Mouse (Mus musculus): Measurements from ENCODE around the gene Trdmt1.
"Not testable (repeated sequence)": the region's sequence is repeated elsewhere in the genome, so short reads cannot be mapped to it uniquely, and the experiment has no call there.

Trdmt1 gene

DNA sequence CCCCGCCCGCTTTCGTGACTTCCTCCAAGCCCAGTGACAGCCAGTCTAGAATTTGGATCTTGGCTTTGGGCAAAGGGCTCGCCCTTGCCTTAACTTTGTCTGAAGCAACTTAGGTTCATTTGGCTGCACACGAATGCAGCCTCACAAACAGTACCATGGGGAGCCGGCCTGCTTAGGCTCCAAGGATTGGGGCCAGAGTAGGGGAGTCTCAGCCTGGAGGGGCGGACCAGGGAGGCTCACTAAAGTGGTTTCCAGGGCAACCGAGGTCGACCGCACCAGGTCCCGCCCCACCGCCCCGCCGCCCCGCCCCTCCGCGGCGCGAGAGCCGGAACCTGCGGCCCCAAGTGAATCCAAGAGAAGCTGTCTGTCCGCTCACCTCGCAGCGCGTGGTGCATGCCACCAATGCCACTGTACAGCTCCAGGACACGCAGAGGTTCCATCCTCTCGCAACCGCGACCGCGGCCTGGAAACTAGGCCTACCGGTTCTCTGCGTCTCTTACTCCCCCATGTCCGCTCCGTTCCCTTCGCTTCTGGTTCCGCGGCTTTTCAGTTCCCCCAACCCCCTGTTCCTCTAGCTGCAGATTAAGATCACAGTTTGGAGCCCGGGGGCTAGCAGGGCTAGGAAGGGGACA, at the start of gene Trdmt1:
TSS of gene Trdmt1 (minus strand) at position 476 of the 632 bp plus-strand sequence.
- DNase-seq (ENCODE audit: low read depth, low spot score): peak; percentile 93

DNA sequence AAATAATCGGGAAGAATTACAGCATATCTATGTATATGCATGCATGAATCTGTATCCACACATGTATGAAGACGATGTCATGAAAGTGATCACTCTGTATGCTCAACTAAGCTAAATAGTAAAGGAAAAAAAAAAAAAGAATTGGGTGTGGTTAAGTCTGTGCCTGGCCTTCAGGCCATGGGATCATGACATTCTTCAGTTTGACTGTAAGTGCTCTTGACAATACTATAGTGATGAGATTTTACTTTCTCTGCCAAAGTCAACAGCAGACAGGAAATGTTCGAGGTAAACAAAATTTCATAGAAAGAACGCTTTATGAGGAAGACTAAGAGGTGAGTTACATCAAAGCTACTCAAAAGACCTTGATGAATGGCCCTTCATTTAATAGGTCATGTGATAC, 48.9 kb upstream of the Trdmt1 start:
- no peak for DNase-seq (ENCODE audit: low read depth, low spot score)

DNA sequence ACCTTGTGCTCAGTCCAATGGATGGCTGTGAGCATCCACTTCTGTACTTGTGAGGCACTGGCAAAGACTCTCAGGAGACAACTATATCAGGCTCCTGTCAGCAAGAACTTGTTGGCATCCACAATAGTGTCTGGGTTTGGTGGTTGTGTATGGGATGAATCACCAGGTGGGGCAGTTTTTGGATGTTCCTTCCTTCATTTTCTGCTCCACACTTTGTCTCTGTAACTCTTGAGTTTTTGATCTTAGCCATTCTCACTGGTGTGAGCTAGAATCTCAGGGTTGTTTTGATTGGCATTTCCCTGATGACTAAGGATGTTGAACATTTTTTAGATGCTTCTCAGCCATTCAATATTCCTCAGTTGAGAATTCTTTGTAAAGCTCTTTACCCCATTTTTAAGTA, 39.3 kb upstream of the Trdmt1 start:
- not testable (repeated sequence) for DNase-seq (ENCODE audit: low read depth, low spot score)

DNA sequence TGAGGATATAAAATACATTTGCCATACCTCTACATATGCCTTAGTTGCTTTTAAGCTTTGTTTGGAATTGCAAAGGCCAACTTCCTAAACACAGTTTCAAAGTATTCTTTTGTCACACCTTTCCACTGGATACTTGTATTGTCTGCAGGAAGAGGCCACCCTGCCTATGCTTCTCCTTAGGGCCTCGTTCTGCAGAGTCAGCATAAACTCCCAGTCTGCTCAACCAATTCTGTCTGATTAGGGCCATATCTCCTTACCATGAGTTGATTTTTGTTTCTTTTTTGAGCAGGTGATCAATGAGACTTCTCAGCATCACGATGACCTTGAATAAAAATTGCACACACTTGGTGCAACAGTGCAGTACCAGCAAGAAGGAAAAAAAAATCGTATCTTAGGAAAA, 37.7 kb upstream of the Trdmt1 start:
- no peak for DNase-seq (ENCODE audit: low read depth, low spot score)

DNA sequence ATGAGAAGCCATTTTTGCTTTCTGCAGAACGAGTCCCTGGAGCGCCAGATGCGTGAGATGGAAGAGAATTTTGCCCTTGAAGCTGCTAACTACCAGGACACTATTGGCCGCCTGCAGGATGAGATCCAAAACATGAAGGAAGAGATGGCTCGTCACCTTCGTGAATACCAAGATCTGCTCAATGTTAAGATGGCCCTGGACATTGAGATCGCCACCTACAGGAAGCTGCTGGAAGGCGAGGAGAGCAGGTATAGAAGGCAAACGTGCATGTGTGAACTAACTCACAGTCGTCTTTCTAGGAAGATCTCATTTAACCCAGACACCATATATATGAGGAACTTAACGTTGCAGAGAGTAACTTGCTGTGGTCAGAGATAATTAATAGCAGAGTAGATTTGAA, 35.5 kb upstream of the Trdmt1 start:
- peak; percentile 72 for DNase-seq (ENCODE audit: low read depth, low spot score)

DNA sequence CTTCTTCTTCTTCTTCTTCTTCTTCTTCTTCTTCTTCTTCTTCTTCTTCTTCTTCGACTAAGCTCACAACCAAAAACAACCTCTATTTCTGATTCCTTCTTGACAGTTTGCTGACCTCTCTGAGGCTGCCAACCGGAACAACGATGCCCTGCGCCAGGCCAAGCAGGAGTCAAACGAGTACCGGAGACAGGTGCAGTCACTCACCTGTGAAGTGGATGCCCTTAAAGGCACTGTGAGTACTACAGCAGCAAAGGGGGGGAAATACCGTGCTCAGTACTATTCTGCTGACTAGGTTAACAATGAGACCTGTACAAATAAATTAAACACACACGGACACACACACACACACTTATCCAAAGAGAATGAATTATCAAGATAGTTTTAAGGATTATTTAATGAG, 34.8 kb upstream of the Trdmt1 start:
- no peak for DNase-seq (ENCODE audit: low read depth, low spot score)

DNA sequence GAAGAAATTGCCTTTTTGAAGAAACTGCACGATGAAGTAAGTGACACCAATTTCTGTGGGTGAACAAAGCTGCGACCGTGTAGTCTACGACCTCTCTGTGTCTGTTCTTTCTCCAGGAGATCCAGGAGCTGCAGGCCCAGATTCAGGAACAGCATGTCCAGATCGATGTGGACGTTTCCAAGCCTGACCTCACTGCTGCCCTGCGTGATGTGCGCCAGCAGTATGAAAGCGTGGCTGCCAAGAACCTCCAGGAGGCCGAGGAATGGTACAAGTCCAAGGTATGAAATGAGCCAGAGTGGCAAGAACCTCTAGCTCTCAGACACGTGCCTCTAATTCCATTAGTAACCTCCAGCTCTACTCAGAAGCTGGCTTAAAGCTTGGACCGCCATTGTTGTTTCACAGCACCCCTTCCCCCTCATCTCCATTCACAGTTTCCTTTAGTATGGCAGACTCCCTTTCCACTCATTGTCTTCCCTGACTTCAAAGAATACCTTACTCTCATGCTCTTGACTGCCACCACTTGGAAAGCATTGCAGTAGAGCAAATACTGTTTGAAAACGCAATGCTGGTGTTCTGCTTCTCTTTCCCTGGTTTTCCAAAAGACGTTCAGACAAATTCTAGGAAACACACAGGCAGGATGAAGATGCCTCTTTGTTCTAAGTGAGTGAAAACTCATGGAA, 34.1 kb upstream of the Trdmt1 start:
- peak; percentile 55 for DNase-seq (ENCODE audit: low read depth, low spot score)

DNA sequence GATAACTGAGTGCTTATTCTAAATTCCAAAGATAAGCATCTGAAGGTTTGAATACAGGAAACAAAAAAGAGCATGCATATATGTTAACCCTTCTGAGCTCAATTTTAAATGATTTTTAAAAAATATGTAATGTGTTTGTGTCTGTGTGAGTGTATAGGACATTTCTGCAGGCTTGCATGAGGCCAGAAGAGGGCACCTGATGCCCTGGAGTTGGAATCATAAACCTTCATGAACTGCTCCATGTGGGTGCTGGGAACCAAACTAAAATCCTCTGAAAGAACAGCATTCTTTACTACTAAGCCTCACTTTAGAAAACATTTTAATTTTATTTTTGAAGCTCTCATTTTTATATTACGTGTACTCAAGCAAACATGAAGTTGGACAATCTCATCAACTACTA, 32.9 kb upstream of the Trdmt1 start:
- no peak for DNase-seq (ENCODE audit: low read depth, low spot score)

DNA sequence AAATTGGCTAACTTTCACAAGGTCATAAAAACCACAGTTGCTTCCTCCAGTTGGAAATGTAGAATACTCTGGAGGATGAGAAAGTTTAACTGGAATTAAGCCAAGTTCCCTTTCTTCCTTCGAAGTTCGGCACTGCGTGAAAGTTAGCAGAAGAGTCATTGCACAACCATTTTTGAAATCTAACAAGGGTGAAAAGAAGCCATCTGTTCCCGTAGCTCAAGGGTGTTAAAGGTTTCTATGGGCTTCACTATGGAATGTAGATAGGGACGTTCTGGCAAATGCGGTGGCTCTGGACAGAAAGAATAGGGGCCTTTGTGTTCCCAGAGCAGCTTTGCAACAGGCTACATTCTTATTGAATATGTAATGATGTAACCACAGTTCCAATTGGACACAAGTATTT, 31.5 kb upstream of the Trdmt1 start:
- no peak for DNase-seq (ENCODE audit: low read depth, low spot score)

DNA sequence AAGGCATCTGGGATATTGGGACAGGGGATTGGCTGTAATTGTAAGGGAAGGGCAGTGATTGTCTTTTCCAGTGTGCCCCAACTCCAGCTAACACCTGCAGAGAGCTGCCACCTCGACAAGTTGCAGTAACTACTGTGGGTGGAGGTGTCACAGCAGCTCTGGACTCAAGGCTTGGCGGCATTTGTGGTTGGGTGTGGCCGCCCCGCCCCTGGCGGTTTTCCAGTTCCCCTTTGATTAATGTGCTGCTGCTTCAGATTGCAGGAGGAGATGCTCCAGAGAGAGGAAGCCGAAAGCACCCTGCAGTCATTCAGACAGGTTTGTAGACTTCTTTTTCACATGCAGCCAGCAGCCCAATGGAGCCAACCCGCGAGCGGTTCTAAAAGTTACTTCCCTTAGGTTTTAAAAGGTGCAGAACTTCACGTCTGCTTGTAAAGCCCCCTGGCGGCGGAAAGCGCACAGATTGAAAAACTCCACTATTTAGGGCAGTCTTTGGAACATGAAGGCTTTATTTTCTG, 30.9 kb upstream of the Trdmt1 start:
- peak; percentile 88 for DNase-seq (ENCODE audit: low read depth, low spot score)

DNA sequence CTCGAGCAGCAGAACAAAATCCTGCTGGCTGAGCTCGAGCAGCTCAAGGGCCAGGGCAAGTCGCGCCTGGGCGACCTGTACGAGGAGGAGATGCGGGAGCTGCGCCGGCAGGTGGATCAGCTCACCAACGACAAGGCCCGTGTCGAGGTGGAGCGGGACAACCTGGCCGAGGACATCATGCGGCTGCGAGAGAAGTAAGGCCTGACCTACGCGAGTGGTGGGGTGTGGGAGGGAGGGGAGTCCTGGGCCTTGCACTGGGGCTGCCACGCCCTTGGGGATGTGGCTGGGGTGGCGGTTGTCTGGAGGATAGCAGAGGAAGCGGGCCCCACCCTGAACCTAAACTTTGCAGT, 30.3 kb upstream of the Trdmt1 start:
- DNase-seq (ENCODE audit: low read depth, low spot score): peak; percentile 73

DNA sequence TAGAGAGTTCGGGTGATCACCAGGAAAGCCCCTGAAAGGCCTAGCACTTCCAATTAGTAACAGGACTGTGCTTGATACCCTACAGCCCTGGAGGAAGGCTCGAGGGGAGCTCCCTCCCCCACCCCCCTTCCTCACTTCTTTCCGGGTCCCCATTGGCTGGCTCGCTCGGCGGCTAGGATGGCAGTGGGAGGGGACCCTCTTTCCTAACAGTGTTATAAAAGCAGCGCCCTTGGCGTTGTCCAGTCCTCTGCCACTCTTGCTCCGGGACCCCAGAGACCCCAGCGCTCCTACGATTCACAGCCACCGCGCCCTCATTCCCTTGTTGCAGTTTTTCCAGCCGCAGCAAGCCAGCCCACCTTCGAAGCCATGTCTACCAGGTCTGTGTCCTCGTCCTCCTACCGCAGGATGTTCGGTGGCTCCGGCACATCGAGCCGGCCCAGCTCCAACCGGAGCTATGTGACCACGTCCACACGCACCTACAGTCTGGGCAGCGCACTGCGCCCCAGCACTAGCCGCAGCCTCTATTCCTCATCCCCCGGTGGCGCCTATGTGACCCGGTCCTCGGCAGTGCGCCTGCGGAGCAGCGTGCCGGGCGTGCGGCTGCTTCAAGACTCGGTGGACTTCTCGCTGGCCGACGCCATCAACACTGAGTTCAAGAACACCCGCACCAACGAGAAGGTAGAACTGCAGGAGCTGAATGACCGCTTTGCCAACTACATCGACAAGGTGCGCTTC, 29.8 kb upstream of the Trdmt1 start:
- peak; percentile 88 for DNase-seq (ENCODE audit: low read depth, low spot score)

DNA sequence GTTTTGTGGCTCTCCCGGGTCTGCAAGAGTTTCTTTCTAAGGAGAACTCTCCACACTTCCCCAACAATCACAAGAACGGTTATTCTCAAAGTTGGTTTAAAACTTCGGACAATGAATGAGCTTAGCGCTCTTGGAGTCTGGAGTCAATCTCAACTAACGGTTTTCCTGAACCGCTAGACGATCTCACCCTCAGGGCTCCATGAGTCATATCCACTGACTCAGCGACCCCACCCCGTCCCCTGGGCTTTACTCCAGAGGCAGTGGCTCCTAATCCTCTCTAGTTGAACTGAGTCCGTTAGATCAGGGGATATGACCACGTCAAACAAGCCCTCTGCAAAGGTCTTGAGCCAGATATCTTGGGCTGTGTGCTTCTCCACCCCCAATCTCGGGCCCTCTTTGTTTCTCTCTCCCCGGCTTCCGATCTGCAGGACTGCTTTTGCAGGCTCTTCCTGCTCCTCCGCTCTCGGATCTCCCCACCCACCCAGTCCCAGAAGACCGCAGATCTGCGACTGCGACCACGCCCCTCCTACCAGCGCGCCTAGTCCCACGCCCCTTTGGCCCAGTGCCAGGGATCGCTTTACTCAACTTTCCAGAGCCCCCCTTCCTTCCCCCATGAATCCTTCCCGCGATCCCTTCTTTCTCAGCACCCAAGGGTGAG, 29.1 kb upstream of the Trdmt1 start, which contains the start of gene Vim:
TSS of gene Vim (plus strand) at position 520 of the 658 bp plus-strand sequence.
- peak; percentile 96 for DNase-seq (ENCODE audit: low read depth, low spot score)

DNA sequence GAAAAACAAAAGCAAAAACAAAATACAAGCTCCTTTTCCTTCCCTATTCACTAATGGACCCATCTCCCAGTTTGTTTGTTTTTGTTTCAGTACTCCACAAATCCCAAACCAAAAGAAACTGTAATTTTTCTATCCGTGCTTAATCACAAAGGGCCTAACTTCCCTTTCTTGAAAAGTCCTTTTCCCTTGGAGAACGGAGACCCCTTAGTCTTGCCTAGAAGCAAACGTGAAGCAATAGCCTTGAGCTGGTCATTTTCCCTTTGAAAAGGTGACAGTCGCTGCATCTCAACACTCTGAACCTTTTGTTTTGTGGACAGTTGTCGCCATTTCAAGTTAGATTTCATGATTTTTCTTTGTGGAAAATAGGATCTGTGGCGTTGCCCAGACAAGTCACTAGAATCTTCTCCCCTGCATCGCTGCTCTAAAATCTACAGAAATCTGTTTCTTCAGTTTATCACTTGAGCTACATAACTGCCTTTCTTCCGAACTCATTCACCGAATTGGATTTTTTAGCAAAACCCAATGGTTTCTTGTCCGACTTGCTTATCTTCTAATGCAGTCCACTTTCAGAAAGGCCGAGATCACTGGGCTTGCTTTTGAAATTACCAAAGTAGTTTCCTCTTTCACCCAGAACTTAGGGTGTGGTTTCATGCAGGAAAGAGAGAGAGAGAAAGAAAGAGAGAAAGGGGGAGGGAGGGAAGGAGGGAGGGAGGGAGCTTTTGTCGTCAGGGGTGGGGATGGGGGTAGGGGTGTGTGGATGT, 28.4 kb upstream of the Trdmt1 start:
- DNase-seq (ENCODE audit: low read depth, low spot score): peak; percentile 15

DNA sequence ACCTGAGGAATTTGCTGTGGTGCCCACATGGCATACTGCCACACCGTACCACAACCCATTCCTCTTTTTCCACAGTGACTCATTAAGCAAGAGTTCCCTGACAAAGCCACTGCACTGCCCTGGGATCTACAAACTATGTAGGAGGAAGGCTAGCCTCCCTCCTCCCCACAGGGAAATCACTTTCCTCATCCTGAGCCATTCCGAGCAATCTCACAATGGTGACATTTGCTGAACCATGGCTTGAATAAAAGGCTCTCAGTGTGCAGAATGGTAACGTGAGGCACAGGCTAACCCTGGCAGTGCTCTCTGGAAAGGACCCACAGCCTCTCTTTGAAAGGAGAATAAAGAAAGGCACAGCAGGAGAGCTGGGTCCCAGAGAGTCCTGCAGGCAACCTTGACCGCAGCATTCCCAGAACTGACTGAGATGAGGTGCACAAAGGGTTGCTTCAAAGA, 27.7 kb upstream of the Trdmt1 start:
- peak; percentile 87 for DNase-seq (ENCODE audit: low read depth, low spot score)

DNA sequence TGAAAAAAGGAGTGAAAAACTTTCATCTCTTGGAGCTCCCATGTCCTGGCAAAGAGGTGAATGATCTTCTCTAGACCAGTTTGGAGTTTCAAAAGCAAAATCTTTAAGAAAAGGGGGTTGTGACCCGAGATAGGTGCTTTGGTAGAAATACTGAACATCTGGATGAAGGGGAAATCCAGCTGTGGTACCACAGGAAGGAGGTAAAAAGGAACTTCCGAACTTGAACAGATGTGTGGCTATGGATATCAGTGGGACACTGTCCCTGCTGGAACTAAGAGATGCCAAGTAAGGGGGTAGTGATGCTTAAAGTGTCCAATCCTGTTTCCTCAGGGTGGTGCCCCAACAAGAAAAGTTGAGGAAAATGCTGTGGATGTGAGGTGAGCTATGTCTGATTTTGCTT, 25.7 kb upstream of the Trdmt1 start:
- DNase-seq (ENCODE audit: low read depth, low spot score): no peak

DNA sequence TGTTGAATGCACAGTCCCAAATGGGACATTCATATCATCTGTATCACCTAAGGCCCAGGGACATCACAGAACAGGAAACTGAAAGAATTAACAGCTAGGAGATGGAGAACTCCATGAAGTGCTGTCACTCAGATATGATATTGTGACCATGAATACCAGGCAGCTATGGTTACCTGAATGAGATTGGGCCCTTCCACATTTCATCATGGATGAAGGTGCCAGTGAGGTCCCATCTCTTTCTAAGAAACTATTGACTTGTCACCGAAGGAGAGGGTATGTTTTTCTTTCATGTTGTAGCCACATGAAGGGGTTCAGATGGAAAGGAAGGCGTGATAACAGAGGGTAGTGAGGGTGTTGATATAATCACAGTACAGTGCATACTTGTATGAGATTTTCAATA, 15.9 kb upstream of the Trdmt1 start:
- no peak for DNase-seq (ENCODE audit: low read depth, low spot score)

DNA sequence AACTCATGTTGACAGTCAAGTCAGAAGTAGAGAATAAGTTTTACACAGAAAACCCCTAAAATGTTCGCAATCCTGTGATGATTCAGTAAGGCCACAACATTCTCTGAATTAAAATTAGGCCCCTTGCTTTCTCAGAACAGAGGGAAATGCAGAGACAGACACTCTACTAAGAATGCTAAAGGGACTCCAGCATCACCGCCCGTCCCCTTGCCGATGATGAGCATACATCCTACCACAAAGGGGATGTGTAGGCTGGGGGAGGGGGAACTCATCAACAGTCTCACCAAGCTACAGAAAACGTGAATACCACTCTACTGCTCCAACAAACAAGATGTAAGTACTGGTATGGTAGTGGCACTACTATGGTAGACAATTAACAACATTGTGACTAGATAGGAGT, 15.3 kb upstream of the Trdmt1 start:
- no peak for DNase-seq (ENCODE audit: low read depth, low spot score)

DNA sequence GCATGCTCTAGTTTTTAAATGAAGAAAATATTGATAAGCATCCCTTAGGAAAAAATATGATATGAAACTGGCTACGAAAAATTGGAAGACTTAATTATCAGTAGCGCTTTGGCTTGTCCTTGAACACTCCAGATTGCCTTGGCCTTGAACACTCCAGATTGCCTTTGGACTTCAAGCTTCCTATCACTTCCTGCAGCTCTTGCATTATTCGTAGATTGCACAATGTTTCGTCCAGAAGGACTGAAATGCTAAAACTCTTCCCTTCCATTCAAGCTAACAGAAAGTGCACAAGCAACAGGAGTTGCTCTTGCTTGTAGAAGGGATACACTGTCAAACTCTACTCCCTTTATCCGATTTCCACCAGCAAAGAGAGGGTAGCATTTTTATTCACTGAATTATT, 14.8 kb upstream of the Trdmt1 start:
- no peak for DNase-seq (ENCODE audit: low read depth, low spot score)

DNA sequence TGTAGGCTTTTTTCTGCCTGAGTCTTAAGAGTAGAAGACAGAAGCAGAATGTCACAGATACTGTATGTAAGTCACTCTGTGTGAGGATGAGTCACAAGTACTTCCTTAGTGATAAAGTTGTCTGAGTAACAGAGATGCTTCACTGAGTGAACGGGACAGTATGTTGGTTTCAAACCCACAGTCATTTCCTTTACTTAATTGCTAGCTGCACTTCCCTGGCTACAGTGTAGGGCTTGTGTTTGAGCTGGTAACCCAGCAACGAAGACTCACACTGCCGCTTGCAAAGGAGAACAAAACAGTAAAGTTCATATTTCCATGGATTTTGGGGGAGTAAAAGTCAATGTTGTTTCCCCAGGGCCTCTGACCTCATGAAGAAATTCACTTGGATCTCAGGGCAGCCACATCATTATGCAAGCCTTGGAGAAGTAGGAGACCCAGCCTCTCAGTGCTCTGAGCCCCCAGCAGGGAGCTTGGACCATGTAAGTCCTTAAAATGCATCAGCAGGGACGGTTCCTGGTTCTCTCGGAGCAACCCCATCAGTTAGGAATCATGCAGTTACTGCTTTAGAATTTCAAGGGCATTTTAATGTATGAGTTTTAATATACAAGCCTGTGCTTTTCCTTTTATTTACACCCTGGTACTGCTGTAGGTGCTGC, 14.3 kb upstream of the Trdmt1 start:
- no peak for DNase-seq (ENCODE audit: low read depth, low spot score)

All from ZHBTc4 (cell line).